Mouse (Mus musculus): ENCODE results near the gene Vsig8. TPM values are rescaled to one million over a fixed set of nuclear protein-coding genes. Genes with fewer than 3 reads are reported as not detected.

Gene Vsig8
- polyA plus RNA-seq, 1 experiment from 2014 or later = not detected

- Histone ChIP-seq H3K27me3 (replicated peaks) (peaks cover 84% of the 10 kb centered on the region), H3K36me3 (no peaks in the 10 kb centered on the region), H3K27ac (no peak overlapping the region), H3K4me1 (peaks cover 13% of the 10 kb centered on the region), H3K4me2 (peak overlapping the region; percentile 72), H3K9ac (no peak overlapping the region), H3K9me3 (replicated peaks) (no peaks in the 10 kb centered on the region), H3K4me3 (peak overlapping the region; percentile 53)
- ATAC-seq = no peak; the same call in 1 of the 2 replicates
- 6% methylated on average over 10 of the region's 10 CpGs for WGBS (ENCODE audit: insufficient replicate concordance)
Measured at GRCm38 (mm10) chr1:172563465-172563828, 7.7 kb downstream of the Vsig8 start.

- no peak overlapping the region for H3K9ac ChIP-seq
- no peaks in the 10 kb centered on the region for H3K36me3 ChIP-seq
- H3K4me3 ChIP-seq = no peak overlapping the region
- WGBS (ENCODE audit: insufficient replicate concordance) = 31% methylated on average over 3 of the region's 3 CpGs
- peaks cover 13% of the 10 kb centered on the region for H3K4me1 ChIP-seq
- H3K27ac ChIP-seq = no peak overlapping the region
- H3K4me2 ChIP-seq = no peak overlapping the region
- no peaks in the 10 kb centered on the region for H3K9me3 ChIP-seq (replicated peaks)
- ATAC-seq = no peak
- H3K27me3 ChIP-seq (replicated peaks) = peaks cover 79% of the 10 kb centered on the region
Measured at GRCm38 (mm10) chr1:172566131-172566530, 10.4 kb downstream of the Vsig8 start.

- WGBS (ENCODE audit: insufficient replicate concordance) = 58% methylated on average over 4 of the region's 4 CpGs
- peaks cover 62% of the 10 kb centered on the region for H3K27me3 ChIP-seq (replicated peaks)
- H3K4me3 ChIP-seq = no peak overlapping the region
- H3K9ac ChIP-seq = no peak overlapping the region
- no peak overlapping the region for H3K4me2 ChIP-seq
- no peaks in the 10 kb centered on the region for H3K36me3 ChIP-seq
- ATAC-seq = no peak
- 0 out of 2 replicates have a peak, but pooled peaks cover 4% of the 10 kb centered on the region for H3K4me1 ChIP-seq
- H3K27ac ChIP-seq = no peak overlapping the region
- no peaks in the 10 kb centered on the region for H3K9me3 ChIP-seq (replicated peaks)
Measured at GRCm38 (mm10) chr1:172567758-172568157, 12.0 kb downstream of the Vsig8 start.

- no peak overlapping the region for H3K4me2 ChIP-seq
- no peaks in the 10 kb centered on the region for H3K9me3 ChIP-seq (replicated peaks)
- no peaks in the 10 kb centered on the region for H3K36me3 ChIP-seq
- no peak for ATAC-seq
- H3K9ac ChIP-seq = no peak overlapping the region
- WGBS (ENCODE audit: insufficient replicate concordance) = 60% methylated on average over 6 of the region's 6 CpGs
- H3K27ac ChIP-seq = no peak overlapping the region
- no peaks in the 10 kb centered on the region for H3K4me1 ChIP-seq
- peaks cover 15% of the 10 kb centered on the region for H3K27me3 ChIP-seq (replicated peaks)
- no peak overlapping the region for H3K4me3 ChIP-seq
Measured at GRCm38 (mm10) chr1:172580116-172580515, 24.4 kb downstream of the Vsig8 start.

- WGBS (ENCODE audit: insufficient replicate concordance) = 62% methylated on average over 8 of the region's 8 CpGs
Measured at GRCm38 (mm10) chr1:172582436-172582835, 26.7 kb downstream of the Vsig8 start.

GRCm38 (mm10) chr1:172584271-172584670 lies 28.5 kb downstream of the Vsig8 start:
- H3K4me3 ChIP-seq = no peak overlapping the region
- ATAC-seq = no peak
- WGBS (ENCODE audit: insufficient replicate concordance) = 66% methylated on average over 6 of the region's 6 CpGs
- no peak overlapping the region for H3K9ac ChIP-seq
- H3K36me3 ChIP-seq = no peaks in the 10 kb centered on the region
- no peak overlapping the region for H3K27ac ChIP-seq
- peaks cover 40% of the 10 kb centered on the region for H3K27me3 ChIP-seq (replicated peaks)
- no peak overlapping the region for H3K4me2 ChIP-seq
- H3K9me3 ChIP-seq (replicated peaks) = no peaks in the 10 kb centered on the region
- H3K4me1 ChIP-seq = peaks cover 6% of the 10 kb centered on the region; the same call in 1 of the 2 replicates

More at GRCm38 (mm10) chr1:172582436-172582835, 26.7 kb downstream of the Vsig8 start:
- no peaks in the 10 kb centered on the region for H3K36me3 ChIP-seq
- H3K27me3 ChIP-seq (replicated peaks) = peaks cover 35% of the 10 kb centered on the region
- ATAC-seq = no peak
- no peak overlapping the region for H3K27ac ChIP-seq
- no peaks in the 10 kb centered on the region for H3K9me3 ChIP-seq (replicated peaks)
- H3K4me2 ChIP-seq = no peak overlapping the region
- no peak overlapping the region for H3K4me3 ChIP-seq
- H3K9ac ChIP-seq = no peak overlapping the region
- H3K4me1 ChIP-seq = peaks cover 6% of the 10 kb centered on the region; the same call in 1 of the 2 replicates

- Histone ChIP-seq H3K9me3 (replicated peaks) (no peaks in the 10 kb centered on the region), H3K4me1 (peaks cover 6% of the 10 kb centered on the region; the same call in 1 of the 2 replicates), H3K4me2 (no peak overlapping the region), H3K27ac (no peak overlapping the region), H3K36me3 (no peaks in the 10 kb centered on the region), H3K27me3 (replicated peaks) (peaks cover 40% of the 10 kb centered on the region), H3K4me3 (no peak overlapping the region), H3K9ac (no peak overlapping the region)
- WGBS (ENCODE audit: insufficient replicate concordance) = 37% methylated on average over 4 of the region's 4 CpGs
- ATAC-seq = no peak
Measured at GRCm38 (mm10) chr1:172585026-172585425, 29.3 kb downstream of the Vsig8 start.

GRCm38 (mm10) chr1:172585612-172586567 lies 30.2 kb downstream of the Vsig8 start:
- Histone ChIP-seq H3K4me2 (no peak overlapping the region), H3K9ac (no peak overlapping the region), H3K4me3 (no peak overlapping the region), H3K27me3 (replicated peaks) (peaks cover 40% of the 10 kb centered on the region), H3K36me3 (no peaks in the 10 kb centered on the region), H3K27ac (no peak overlapping the region), H3K9me3 (replicated peaks) (no peaks in the 10 kb centered on the region), H3K4me1 (peaks cover 6% of the 10 kb centered on the region; the same call in 1 of the 2 replicates)
- 30% methylated on average over 26 of the region's 26 CpGs for WGBS (ENCODE audit: insufficient replicate concordance)
- no peak for ATAC-seq

- Histone ChIP-seq H3K36me3 (no peaks in the 10 kb centered on the region), H3K27ac (no peak within 1 kb of the TSS), H3K4me1 (peaks cover 6% of the 10 kb centered on the region; the same call in 1 of the 2 replicates), H3K9me3 (replicated peaks) (no peaks in the 10 kb centered on the region), H3K9ac (no peak within 1 kb of the TSS), H3K27me3 (replicated peaks) (peaks cover 29% of the 10 kb centered on the region), H3K4me3 (no peak within 1 kb of the TSS), H3K4me2 (no peak within 1 kb of the TSS)
- no peak for ATAC-seq
- WGBS (ENCODE audit: insufficient replicate concordance) = 50% methylated on average over 7 of the region's 7 CpGs
Measured at GRCm38 (mm10) chr1:172590385-172590784, 34.6 kb downstream of the Vsig8 start, which contains the start of gene Slamf8. Slamf8 (minus strand) TSS chr1:172590568.

- no peaks in the 10 kb centered on the region for H3K4me1 ChIP-seq
- H3K27ac ChIP-seq = no peak overlapping the region
- no peak for ATAC-seq
- WGBS (ENCODE audit: insufficient replicate concordance) = 39% methylated on average over 3 of the region's 3 CpGs
- no peak overlapping the region for H3K4me2 ChIP-seq
- no peak overlapping the region for H3K4me3 ChIP-seq
- H3K9ac ChIP-seq = no peak overlapping the region
- H3K36me3 ChIP-seq = no peaks in the 10 kb centered on the region
- peaks cover 7% of the 10 kb centered on the region; the same call in 1 of the 2 replicates for H3K27me3 ChIP-seq (replicated peaks)
- H3K9me3 ChIP-seq (replicated peaks) = no peaks in the 10 kb centered on the region
Measured at GRCm38 (mm10) chr1:172593321-172593720, 37.6 kb downstream of the Vsig8 start.

GRCm38 (mm10) chr1:172593956-172594355 lies 38.2 kb downstream of the Vsig8 start:
- H3K9ac ChIP-seq = no peak overlapping the region

GRCm38 (mm10) chr1:172594495-172594894 lies 38.8 kb downstream of the Vsig8 start:
- Histone ChIP-seq H3K36me3 (no peaks in the 10 kb centered on the region), H3K27ac (no peak overlapping the region), H3K4me2 (no peak overlapping the region), H3K4me1 (no peaks in the 10 kb centered on the region), H3K9me3 (replicated peaks) (no peaks in the 10 kb centered on the region), H3K9ac (no peak overlapping the region), H3K4me3 (no peak overlapping the region), H3K27me3 (replicated peaks) (peaks cover 7% of the 10 kb centered on the region; the same call in 1 of the 2 replicates)
- ATAC-seq = no peak

More at GRCm38 (mm10) chr1:172593956-172594355, 38.2 kb downstream of the Vsig8 start:
- Histone ChIP-seq H3K27ac (no peak overlapping the region), H3K4me3 (no peak overlapping the region), H3K27me3 (replicated peaks) (peaks cover 7% of the 10 kb centered on the region; the same call in 1 of the 2 replicates), H3K4me2 (no peak overlapping the region), H3K4me1 (no peaks in the 10 kb centered on the region), H3K36me3 (no peaks in the 10 kb centered on the region), H3K9me3 (replicated peaks) (no peaks in the 10 kb centered on the region)
- 32% methylated on average over 2 of the region's 2 CpGs for WGBS (ENCODE audit: insufficient replicate concordance)
- no peak for ATAC-seq
